Mouse (Mus musculus) cerebellum, adult 9-10 months (tissue): ENCODE data around the gene Nolc1.
"Not testable (repeated sequence)": the region's sequence is repeated elsewhere in the genome, so short reads cannot be mapped to it uniquely, and the experiment has no call there.

Experiments
- DNase-seq: peaks from one replicate; pipeline ENCODE4 v3.0.0; 2022

Gene Nolc1

GRCm38 (mm10) chr19:46094144-46094543, 18.5 kb downstream of the Nolc1 start:
- no peak for DNase-seq

DNA sequence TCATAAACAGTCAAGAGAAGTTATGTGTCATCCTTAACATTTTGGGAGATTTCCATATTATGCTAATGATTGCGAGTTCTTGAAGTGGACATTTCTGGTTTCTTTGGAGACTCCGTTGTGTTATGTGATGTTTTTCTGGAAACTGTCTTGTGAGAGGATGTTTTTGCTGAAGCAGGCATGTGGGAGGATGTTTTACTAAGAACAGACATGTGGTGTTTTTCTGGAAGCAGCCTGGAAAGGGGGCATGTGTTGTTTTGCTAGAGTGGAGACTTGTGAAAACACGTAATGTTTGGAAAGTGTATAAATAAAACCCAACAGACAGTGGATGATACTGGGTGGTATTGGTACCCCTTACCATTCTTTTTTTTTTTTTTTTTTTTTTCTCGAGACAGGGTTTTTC, 19.6 kb downstream of the Nolc1 start:
- no peak for DNase-seq

GRCm38 (mm10) chr19:46096396-46096795, 20.7 kb downstream of the Nolc1 start:
- no peak for DNase-seq

GRCm38 (mm10) chr19:46099561-46099960, 23.9 kb downstream of the Nolc1 start:
- DNase-seq: no peak

- no peak for DNase-seq
Observed at GRCm38 (mm10) chr19:46103437-46104186, 27.9 kb downstream of the Nolc1 start.

- no peak for DNase-seq
Observed at GRCm38 (mm10) chr19:46104187-46104557, 28.5 kb downstream of the Nolc1 start.

DNA sequence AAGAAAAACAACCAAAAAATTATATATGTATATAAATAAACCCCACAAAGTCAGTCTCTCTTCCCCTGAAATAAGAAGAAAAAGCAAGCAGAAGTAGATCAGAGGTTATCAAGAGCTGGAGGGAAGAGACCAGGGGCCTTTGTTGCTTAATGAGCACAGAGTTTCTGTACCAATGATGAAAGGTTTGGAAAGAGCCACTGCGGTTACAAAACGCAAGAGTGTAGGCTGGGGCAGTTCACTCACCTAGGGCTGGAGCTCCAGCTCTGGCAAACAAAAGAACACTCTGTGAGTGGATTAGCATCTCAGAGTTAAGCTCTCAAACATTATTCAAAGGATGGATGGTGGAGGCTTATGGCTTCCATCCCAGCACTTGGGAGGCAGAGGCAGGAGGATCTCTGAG, 34.6 kb downstream of the Nolc1 start:
- DNase-seq: no peak

- DNase-seq: no peak
Observed at GRCm38 (mm10) chr19:46110781-46111180, 35.1 kb downstream of the Nolc1 start.

DNA sequence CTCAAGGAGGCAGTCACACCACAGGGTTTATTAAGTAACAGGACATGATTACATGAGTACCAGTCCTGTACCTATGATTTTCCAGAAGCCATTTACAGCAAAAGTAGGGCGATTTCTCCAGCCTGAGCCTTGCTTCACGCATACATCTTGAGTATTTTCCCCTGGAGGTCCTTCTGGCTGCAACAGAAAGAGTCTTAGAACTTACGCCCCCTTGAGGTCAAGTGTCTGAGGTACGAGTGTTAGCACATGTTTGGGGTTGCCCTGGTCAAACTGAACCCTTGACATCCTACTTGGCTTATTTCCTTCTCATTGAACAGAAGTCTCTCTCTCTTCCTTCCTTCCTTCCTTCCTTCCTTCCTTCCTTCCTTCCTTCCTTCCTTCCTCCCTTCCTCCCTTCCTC, 39.0 kb downstream of the Nolc1 start:
- DNase-seq: no peak

DNA sequence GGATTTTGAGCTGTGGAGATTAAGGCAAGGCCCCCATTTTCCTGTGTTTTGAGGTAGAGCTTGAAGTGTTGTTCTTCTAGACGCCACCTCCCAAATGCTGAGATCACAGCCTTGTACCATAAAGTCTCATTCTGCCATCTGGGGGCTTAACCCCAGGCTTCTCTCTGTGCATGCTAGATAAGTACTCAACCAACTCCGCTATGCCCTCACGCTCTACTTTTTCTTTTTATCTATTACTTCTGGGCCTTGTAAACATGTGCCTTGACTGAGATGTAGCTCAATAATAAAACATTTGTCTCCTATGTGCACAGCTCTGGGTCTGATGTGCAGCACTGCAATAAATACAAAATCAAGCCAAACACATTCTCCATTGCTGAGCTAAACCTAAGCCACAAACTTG, 43.8 kb downstream of the Nolc1 start:
- no peak for DNase-seq

GRCm38 (mm10) chr19:46120872-46121271, 45.2 kb downstream of the Nolc1 start:
- DNase-seq: no peak

DNA sequence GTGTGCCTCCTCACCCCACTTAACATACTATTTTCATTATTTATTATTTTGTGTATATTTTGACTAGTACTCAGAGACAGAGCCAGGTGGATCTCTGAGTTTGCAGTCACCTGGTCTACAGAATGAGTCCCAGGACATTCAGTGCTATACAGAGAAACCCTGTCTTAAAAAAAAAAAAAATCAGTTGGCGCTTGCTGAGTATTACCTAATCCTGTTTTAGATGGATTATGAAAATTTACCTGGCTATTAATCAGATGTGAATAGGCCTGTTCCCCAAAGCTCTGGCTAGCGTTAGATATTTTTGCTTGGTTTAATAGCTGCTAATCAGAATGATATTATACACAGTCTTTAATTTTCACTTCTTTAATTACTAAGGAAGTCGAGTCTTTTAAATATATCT, 48.2 kb downstream of the Nolc1 start:
- DNase-seq: no peak

- no peak for DNase-seq
Observed at GRCm38 (mm10) chr19:46124651-46125050, 49.0 kb downstream of the Nolc1 start.

GRCm38 (mm10) chr19:46126301-46126700, 50.6 kb downstream of the Nolc1 start:
- DNase-seq: no peak

DNA sequence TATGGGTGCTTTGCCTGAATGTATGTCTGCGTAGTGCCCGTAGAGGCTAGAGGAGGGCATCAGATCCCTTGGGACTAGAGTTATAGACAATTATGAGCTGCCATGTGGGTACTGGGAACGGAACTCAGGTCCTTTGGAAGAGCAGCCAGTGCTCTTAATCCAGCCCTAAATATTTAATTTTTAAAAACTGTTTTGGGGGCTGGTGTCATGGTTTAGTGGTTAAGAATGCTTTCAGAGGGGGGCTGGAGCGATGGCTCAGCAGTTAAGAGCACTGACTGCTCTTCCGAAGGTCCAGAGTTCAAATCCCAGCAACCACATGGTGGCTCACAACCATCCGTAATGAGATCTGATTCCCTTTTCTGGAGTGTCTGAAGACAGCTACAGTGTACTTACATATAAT, 54.1 kb downstream of the Nolc1 start:
- not testable (repeated sequence) for DNase-seq

DNA sequence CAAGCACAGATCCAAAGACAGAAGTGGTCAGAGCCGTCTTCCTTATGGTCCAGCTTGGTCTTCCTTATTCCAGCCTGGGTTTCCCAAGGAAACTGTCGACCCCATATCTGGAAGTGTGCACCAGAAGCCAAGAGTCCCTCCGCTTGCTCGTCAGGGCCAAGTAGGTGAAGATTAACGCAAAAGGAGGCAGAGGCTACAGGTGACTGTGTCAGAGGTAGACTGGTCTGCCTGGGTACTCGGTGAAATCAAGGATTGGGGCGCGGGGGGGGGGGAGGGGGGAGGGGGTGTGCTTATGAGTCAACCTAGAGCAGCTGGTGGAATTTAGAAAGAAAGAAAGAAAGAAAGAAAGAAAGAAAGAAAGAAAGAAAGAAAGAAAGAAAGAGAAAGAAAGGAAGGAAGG, 55.6 kb downstream of the Nolc1 start:
- DNase-seq: no peak

DNA sequence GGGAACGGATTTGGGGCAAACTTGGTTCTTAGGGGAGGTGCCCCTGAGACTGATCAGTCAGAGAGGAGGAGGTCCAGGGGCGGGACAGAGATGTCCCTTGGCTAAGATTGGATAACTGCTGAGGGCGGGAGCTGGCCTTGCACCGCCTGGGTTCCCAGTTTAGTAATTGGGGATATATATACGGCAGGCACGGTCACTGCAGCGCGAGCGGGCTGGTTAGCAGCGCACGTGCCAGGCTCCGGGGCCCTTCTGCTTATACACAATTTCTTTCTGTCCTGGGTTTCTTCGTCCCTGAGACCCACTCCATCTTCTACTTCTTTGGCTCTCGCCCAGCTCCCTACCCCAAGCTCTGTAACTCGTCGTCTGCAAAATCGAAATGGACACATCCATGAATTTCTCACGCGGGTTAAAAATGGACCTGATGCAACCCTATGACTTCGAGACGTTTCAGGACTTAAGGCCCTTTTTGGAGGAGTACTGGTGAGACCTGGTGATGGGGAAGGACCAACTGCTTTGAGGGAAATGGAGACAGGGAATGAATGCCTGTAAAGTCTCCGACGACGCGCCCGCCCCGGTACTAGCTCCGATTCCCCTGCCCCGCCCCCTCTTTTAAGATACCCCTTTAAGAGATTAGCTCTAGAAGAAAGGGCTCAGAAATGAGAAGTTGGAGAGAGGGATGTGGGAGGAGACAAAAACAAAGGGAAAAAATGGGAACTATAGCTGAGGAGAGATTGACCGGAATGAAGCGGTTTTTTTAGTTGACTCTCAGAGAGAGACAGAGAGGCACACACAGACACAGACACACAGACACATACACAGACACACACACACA, 56.2 kb downstream of the Nolc1 start, which contains the start of gene Elovl3:
Gene Elovl3, plus strand, starts transcription at position 204 of the 832 bp plus-strand sequence.
- DNase-seq: no peak

DNA sequence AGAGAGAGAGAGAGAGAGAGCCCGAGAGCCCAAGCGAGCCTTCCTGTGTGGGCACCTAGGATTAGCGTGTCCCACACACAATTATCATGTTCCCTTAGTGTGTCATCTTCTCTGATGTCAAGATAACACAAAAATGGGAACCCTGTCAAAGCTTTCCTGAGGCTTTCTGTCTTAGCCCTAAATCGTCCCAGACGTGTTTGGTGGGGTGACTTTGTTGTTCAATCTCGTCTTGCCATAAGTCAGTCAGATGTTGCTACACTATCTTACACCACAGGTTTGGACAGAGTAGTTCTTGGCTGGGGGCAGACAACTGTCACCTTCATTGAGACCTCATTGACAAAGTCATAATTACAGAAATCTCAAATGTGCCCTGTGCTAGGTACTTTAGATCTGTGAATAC, 56.9 kb downstream of the Nolc1 start:
- DNase-seq: no peak
